Mouse (Mus musculus): ENCODE results near the gene Plcl2. TPM values are rescaled to one million over a fixed set of nuclear protein-coding genes. Genes with fewer than 3 reads are reported as not detected.
"Not testable (repeated sequence)": the region's sequence is repeated elsewhere in the genome, so short reads cannot be mapped to it uniquely, and the experiment has no call there.

Gene Plcl2
- polyA plus RNA-seq, 1 experiment = 3.1 TPM

- Histone ChIP-seq H3K27me3 (replicated peaks) (no peaks in the 10 kb centered on the region), H3K9me3 (no peaks in the 10 kb centered on the region), H3K4me3 (replicated peaks) (no peak overlapping the region), H3K4me1 (no peaks in the 10 kb centered on the region), H3K36me3 (replicated peaks; ENCODE audit: low read length) (no peaks in the 10 kb centered on the region)
- TF ChIP-seq FLI1 (IDR thresholded peaks at IDR 0.05; ENCODE audit: low read length) (no peak), GATA1 (IDR thresholded peaks at IDR 0.05; ENCODE audit: borderline replicate concordance, low read length) (no peak)
Measured at GRCm38 (mm10) chr17:50634008-50634871, 125.0 kb downstream of the Plcl2 start.

GRCm38 (mm10) chr17:50635961-50636585 is 126.9 kb downstream of the Plcl2 start:
- H3K36me3 ChIP-seq (replicated peaks; ENCODE audit: low read length) = no peaks in the 10 kb centered on the region
- no peak overlapping the region for H3K4me3 ChIP-seq (replicated peaks)
- H3K9me3 ChIP-seq = no peaks in the 10 kb centered on the region
- H3K4me1 ChIP-seq = no peaks in the 10 kb centered on the region
- H3K27me3 ChIP-seq (replicated peaks) = no peaks in the 10 kb centered on the region
- TF ChIP-seq FLI1 (IDR thresholded peaks at IDR 0.05; ENCODE audit: low read length) (no peak), GATA1 (IDR thresholded peaks at IDR 0.05; ENCODE audit: borderline replicate concordance, low read length) (no peak)

GRCm38 (mm10) chr17:50638791-50639190 is 129.6 kb downstream of the Plcl2 start:
- no peaks in the 10 kb centered on the region for H3K36me3 ChIP-seq (replicated peaks; ENCODE audit: low read length)
- TF ChIP-seq FLI1 (IDR thresholded peaks at IDR 0.05; ENCODE audit: low read length) (no peak), GATA1 (IDR thresholded peaks at IDR 0.05; ENCODE audit: borderline replicate concordance, low read length) (no peak)
- H3K9me3 ChIP-seq = no peaks in the 10 kb centered on the region
- H3K4me1 ChIP-seq = no peaks in the 10 kb centered on the region; the same call in 1 of the 2 replicates
- no peaks in the 10 kb centered on the region for H3K27me3 ChIP-seq (replicated peaks)
- H3K4me3 ChIP-seq (replicated peaks) = no peak overlapping the region

- Histone ChIP-seq H3K4me1 (no peaks in the 10 kb centered on the region; the same call in 1 of the 2 replicates), H3K27me3 (replicated peaks) (no peaks in the 10 kb centered on the region), H3K36me3 (replicated peaks; ENCODE audit: low read length) (no peaks in the 10 kb centered on the region), H3K4me3 (replicated peaks) (no peak overlapping the region), H3K9me3 (peaks cover 7% of the 10 kb centered on the region)
- no peak for TF ChIP-seq FLI1 (IDR thresholded peaks at IDR 0.05; ENCODE audit: low read length)
- no peak for TF ChIP-seq GATA1 (IDR thresholded peaks at IDR 0.05; ENCODE audit: borderline replicate concordance, low read length)
Measured at GRCm38 (mm10) chr17:50641076-50641610, 131.9 kb downstream of the Plcl2 start.

GRCm38 (mm10) chr17:50641879-50642278 is 132.7 kb downstream of the Plcl2 start:
- H3K27me3 ChIP-seq (replicated peaks) = no peaks in the 10 kb centered on the region
- H3K4me3 ChIP-seq (replicated peaks) = no peak overlapping the region
- no peaks in the 10 kb centered on the region; the same call in 1 of the 2 replicates for H3K4me1 ChIP-seq
- peaks cover 3% of the 10 kb centered on the region for H3K36me3 ChIP-seq (replicated peaks; ENCODE audit: low read length)
- no peak for TF ChIP-seq GATA1 (IDR thresholded peaks at IDR 0.05; ENCODE audit: borderline replicate concordance, low read length)
- TF ChIP-seq FLI1 (IDR thresholded peaks at IDR 0.05; ENCODE audit: low read length) = no peak
- H3K9me3 ChIP-seq = peaks cover 13% of the 10 kb centered on the region

- peaks cover 25% of the 10 kb centered on the region for H3K9me3 ChIP-seq
- H3K36me3 ChIP-seq (replicated peaks; ENCODE audit: low read length) = peaks cover 8% of the 10 kb centered on the region
- TF ChIP-seq FLI1 (IDR thresholded peaks at IDR 0.05; ENCODE audit: low read length) (no peak), GATA1 (IDR thresholded peaks at IDR 0.05; ENCODE audit: borderline replicate concordance, low read length) (no peak)
- no peak overlapping the region for H3K4me3 ChIP-seq (replicated peaks)
- H3K4me1 ChIP-seq = no peaks in the 10 kb centered on the region; the same call in 1 of the 2 replicates
- no peaks in the 10 kb centered on the region for H3K27me3 ChIP-seq (replicated peaks)
Measured at GRCm38 (mm10) chr17:50643356-50643755, 134.2 kb downstream of the Plcl2 start.

GRCm38 (mm10) chr17:50643989-50644388 is 134.8 kb downstream of the Plcl2 start:
- H3K9me3 ChIP-seq = peaks cover 31% of the 10 kb centered on the region
- TF ChIP-seq GATA1 (IDR thresholded peaks at IDR 0.05; ENCODE audit: borderline replicate concordance, low read length) = no peak
- TF ChIP-seq FLI1 (IDR thresholded peaks at IDR 0.05; ENCODE audit: low read length) = no peak
- no peaks in the 10 kb centered on the region; the same call in 1 of the 2 replicates for H3K4me1 ChIP-seq
- peak overlapping the region; percentile 3 for H3K4me3 ChIP-seq (replicated peaks)
- peaks cover 14% of the 10 kb centered on the region for H3K36me3 ChIP-seq (replicated peaks; ENCODE audit: low read length)
- no peaks in the 10 kb centered on the region for H3K27me3 ChIP-seq (replicated peaks)

GRCm38 (mm10) chr17:50648141-50648540 is 138.9 kb downstream of the Plcl2 start:
- not testable (repeated sequence) for H3K4me1 ChIP-seq; H3K4me3 ChIP-seq (replicated peaks); H3K27me3 ChIP-seq (replicated peaks)
- peaks cover 15% of the 10 kb centered on the region for H3K36me3 ChIP-seq (replicated peaks; ENCODE audit: low read length)
- peaks cover 38% of the 10 kb centered on the region for H3K9me3 ChIP-seq

- peaks cover 15% of the 10 kb centered on the region for H3K36me3 ChIP-seq (replicated peaks; ENCODE audit: low read length)
- H3K9me3 ChIP-seq = peaks cover 38% of the 10 kb centered on the region
- H3K4me3 ChIP-seq (replicated peaks) = no peak overlapping the region
- no peaks in the 10 kb centered on the region for H3K27me3 ChIP-seq (replicated peaks)
- H3K4me1 ChIP-seq = no peaks in the 10 kb centered on the region
- TF ChIP-seq FLI1 (IDR thresholded peaks at IDR 0.05; ENCODE audit: low read length) = no peak
- no peak for TF ChIP-seq GATA1 (IDR thresholded peaks at IDR 0.05; ENCODE audit: borderline replicate concordance, low read length)
Measured at GRCm38 (mm10) chr17:50648757-50649419, 139.7 kb downstream of the Plcl2 start.
